Mouse (Mus musculus): ENCODE measurements around the gene Pusl1. TPM values are rescaled to one million over a fixed set of nuclear protein-coding genes. Genes with fewer than 3 reads are reported as not detected.
A peak's percentile ranks its signal among the peaks of the same experiment; 100 is the strongest.

Pusl1 gene
- total RNA-seq, 2 experiments from 2014 or later, result 68.1 to 77.0 TPM

DNA sequence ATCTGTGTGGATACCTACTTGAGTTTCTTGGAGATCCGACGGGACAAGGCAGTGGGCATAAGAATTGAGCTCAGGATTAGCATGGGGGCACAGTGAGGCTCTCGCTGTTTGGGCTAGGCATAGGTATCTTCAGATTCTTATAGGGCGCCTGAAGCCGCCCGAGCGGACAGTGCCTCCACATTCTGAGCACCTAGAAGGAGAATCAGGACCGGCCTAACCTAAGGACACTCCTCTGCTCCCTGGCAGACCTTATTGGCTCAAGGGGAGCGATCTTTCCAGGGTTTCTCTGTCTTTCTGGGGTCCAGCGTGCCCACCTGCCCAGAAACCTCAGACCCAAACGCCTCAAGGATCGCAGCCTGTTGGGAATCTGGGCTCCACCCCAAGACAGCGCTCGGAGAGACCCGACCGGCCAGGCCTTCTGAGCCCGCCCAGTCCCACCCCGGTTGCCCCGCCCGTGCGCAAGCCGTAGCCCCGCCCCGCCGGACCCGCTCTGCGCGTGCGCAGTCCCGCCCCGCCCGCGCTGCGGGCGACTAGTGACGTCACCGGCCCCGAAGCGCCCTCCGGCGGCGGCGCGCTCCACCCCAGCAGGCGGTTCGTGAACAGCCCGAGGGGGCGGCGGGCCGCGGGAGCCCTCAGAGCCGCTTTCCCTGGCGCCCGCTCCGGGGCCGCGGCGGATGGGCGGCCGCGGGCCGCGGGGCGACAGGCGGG, 44.6 kb downstream of the Pusl1 start, which contains the start of gene Dvl1:
TSS of gene Dvl1 (plus strand) at position 532 of the 708 bp plus-strand sequence.
- DNase-seq (ENCODE audit: low spot score in 2 of 2), result peak; percentile 97 to 99

- no peak for DNase-seq (ENCODE audit: low spot score in 2 of 2)
Measured at GRCm38 (mm10) chr4:155843231-155843630, 48.4 kb downstream of the Pusl1 start.

DNA sequence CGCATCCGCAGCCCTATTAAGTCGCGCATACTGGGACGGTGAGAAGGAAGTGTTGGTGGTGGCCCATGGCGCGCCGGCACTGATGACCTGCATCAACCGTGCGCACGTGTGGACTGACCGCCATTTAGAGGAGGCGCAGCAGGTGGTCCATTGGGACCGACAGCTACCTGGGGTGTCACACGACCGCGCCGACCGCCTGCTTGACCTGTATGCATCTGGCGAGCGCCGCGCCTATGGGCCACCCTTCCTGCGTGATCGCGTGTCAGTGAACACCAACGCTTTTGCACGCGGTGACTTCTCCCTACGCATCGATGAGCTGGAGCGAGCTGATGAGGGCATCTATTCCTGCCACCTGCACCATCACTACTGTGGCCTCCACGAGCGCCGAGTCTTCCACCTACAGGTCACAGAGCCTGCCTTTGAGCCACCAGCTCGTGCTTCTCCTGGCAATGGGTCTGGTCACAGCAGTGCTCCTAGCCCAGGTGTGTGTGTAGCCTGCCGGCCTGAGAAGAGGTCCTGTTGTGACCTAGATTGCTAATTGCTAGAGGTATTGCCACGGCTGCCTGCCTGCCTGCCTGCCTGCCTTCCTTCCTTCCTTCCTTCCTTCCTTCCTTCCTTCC, 49.8 kb downstream of the Pusl1 start:
- no peak for DNase-seq (ENCODE audit: low spot score in 2 of 2)

GRCm38 (mm10) chr4:155841003-155841454, 50.6 kb downstream of the Pusl1 start:
- DNase-seq (ENCODE audit: low spot score in 2 of 2), result peak; percentile 48 to 53

DNA sequence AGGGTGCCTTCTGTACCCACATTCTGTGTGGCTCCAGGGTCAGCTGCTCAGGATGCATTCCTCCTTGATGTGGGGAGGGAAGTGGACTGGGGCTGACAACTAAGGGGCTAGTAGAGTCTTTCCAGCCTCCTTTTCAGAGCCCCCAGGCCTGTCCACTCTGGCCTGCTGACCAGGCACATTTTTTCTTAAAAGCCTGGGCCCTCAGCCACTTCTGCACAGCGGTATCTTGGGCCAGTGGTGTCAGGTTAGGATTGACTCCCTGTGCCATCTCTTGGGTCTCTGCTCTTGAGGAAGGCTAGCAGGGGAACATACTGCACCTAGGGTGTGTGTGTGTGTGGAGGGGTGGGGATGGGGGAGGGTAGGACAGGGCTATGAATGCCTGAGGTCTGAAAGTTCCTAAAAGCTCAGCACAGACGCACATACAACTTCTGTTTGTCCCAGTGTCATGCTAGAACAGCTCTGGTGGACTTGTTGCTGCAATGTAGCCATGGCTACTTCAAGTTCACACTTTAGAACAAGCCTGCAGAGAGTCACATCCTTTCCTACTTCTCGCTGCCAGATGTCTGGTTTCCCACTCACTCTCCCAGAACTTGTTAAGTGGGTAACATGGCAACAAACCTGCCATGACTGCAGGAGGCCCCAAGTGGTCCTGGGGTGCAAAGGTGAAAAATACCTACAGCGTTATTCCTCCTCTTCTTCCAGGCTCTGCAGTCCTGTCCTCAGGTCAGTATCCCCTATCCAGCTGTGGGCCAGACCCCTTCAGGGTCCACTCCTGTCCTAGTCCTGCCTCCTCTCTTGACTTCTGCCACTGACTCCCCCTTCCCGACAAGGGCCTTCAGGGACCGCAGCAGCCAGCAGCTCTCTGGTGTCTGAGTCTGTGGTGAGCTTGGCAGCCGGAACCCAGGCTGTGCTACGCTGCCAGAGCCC, 51.2 kb downstream of the Pusl1 start:
- DNase-seq (ENCODE audit: low spot score in 2 of 2), result no peak

GRCm38 (mm10) chr4:155839483-155839910, 52.1 kb downstream of the Pusl1 start, which contains the start of gene Mxra8:
Mxra8 (plus strand) TSS chr4:155839680.
- no peak for DNase-seq (ENCODE audit: low spot score in 2 of 2)

- no peak for DNase-seq (ENCODE audit: low spot score in 2 of 2)
Measured at GRCm38 (mm10) chr4:155838187-155839153, 53.1 kb downstream of the Pusl1 start.

Small RNA genes lying within 50 kb of the gene (microRNA-seq; reads per million reads assigned to microRNA genes)
- gene Gm22991, result 0 reads per million in 2 experiments

Other genes starting within 250 kb of the Pusl1 start
- gene Gm10563, start 246.4 kb downstream of the Pusl1 start, total RNA-seq (2021), result not detected
- 1 to 10 TPM; 2.7 to 4.1 TPM for gene Mmp23, start 238.4 kb downstream of the Pusl1 start, total RNA-seq (2021)
- gene Mib2, start 222.6 kb downstream of the Pusl1 start, total RNA-seq (2021), result 10 to 100 TPM; 89.1 to 96.6 TPM
- gene Fndc10, start 197.4 kb downstream of the Pusl1 start, total RNA-seq (2021), result 10 to 100 TPM; 21.9 to 22.3 TPM
- 10 to 100 TPM; 77.2 to 81.7 TPM for gene Ssu72, start 187.0 kb downstream of the Pusl1 start, total RNA-seq (2021)
- 10 to 100 TPM; 44.8 to 45.2 TPM for gene Tmem240, start 157.0 kb downstream of the Pusl1 start, total RNA-seq (2021)
- gene Atad3a, start 130.7 kb downstream of the Pusl1 start, total RNA-seq (2021), result 10 to 100 TPM; 68.7 to 71.4 TPM
- 10 to 100 TPM; 16.3 to 18.2 TPM for gene Vwa1, start 117.1 kb downstream of the Pusl1 start, total RNA-seq (2021)
- 1 to 10 TPM; 3.5 to 4.5 TPM for gene Tmem88b, start 105.9 kb downstream of the Pusl1 start, total RNA-seq (2021)
- not detected for gene Ankrd65, start 101.3 kb downstream of the Pusl1 start, total RNA-seq (2021)
- 100 to 1,000 TPM; 109 to 114 TPM for gene Mrpl20, start 88.9 kb downstream of the Pusl1 start, total RNA-seq (2021)
- 10 to 100 TPM; 75.5 to 83.2 TPM for gene Ccnl2, start 79.3 kb downstream of the Pusl1 start, total RNA-seq (2021)
- 10 to 100 TPM; 66.7 to 77.0 TPM for gene Aurkaip1, start 60.5 kb downstream of the Pusl1 start, total RNA-seq (2021)
- gene Mxra8, start 52.1 kb downstream of the Pusl1 start, total RNA-seq (2021), result 10 to 100 TPM; 14.1 to 16.0 TPM
- gene Dvl1, start 44.4 kb downstream of the Pusl1 start, total RNA-seq (2021), result 10 to 100 TPM; 69.5 to 82.8 TPM
- under 1 TPM; 0.27 to 0.30 TPM for gene Tas1r3, start 28.4 kb downstream of the Pusl1 start, total RNA-seq (2021)
- 10 to 100 TPM; 28.1 to 32.2 TPM for gene Cptp, start 22.3 kb downstream of the Pusl1 start, total RNA-seq (2021)
- gene Ints11, start 22.2 kb downstream of the Pusl1 start, total RNA-seq (2021), result 10 to 100 TPM; 35.9 to 41.0 TPM
- 100 to 1,000 TPM; 145 to 162 TPM for gene Acap3, start within 50 bp of the Pusl1 start, total RNA-seq (2021)
- 10 to 100 TPM; 93.3 to 97.5 TPM for gene Ube2j2, start 52.0 kb upstream of the Pusl1 start, total RNA-seq (2021)
- gene C1qtnf12, start 70.5 kb upstream of the Pusl1 start, total RNA-seq (2021), result 10 to 100 TPM; 25.9 to 29.7 TPM
- gene B3galt6, start 100.9 kb upstream of the Pusl1 start, total RNA-seq (2021), result 10 to 100 TPM; 10.6 to 11.6 TPM
- 100 to 1,000 TPM; 128 to 136 TPM for gene Sdf4, start 101.1 kb upstream of the Pusl1 start, total RNA-seq (2021)
- gene Tnfrsf4, start 122.1 kb upstream of the Pusl1 start, total RNA-seq (2021), result 1 to 10 TPM; 1.2 to 2.2 TPM
- not detected for gene Tnfrsf18, start 134.4 kb upstream of the Pusl1 start, total RNA-seq (2021)
- under 1 TPM; 0.13 to 0.16 TPM for gene Ttll10, start 167.6 kb upstream of the Pusl1 start, total RNA-seq (2021)
- gene 9430015G10Rik, start 218.2 kb upstream of the Pusl1 start, total RNA-seq (2021), result 10 to 100 TPM; 22.6 to 28.9 TPM
- gene Rnf223, start 238.7 kb upstream of the Pusl1 start, total RNA-seq (2021), result under 1 TPM; 0.43 to 0.47 TPM

Data from layer of hippocampus, postnatal 10 days (tissue).